Mouse (Mus musculus) kidney, embryonic 15.5 days (tissue): ENCODE results near the gene Mark3. TPM values are rescaled to one million over a fixed set of nuclear protein-coding genes. Genes with fewer than 3 reads are reported as not detected.

ENCODE experiments used
- ATAC-seq: fragments of 200-750 bp; cut with Nextera tagmentation; replicated peaks from 2 replicates; pipeline ENCODE4 v1.8.0; 2017; ENCODE audit warnings: moderate TSS enrichment; ENCODE audit not compliant: low FRiP score
- H3K27ac ChIP-seq: fragments of 300-500 bp; sonication (generic); 2 replicates; pipeline ENCODE4 v1.5.1; 2015; ENCODE audit warnings: mild to moderate bottlenecking, inconsistent platforms
- H3K27me3 ChIP-seq: fragments of 300-500 bp; sonication (generic); 2 replicates; pipeline ENCODE4 v1.6.1; 2015; ENCODE audit warnings: inconsistent platforms
- H3K36me3 ChIP-seq: fragments of 300-500 bp; sonication (generic); 2 replicates; pipeline ENCODE4 v1.6.1; 2015; ENCODE audit warnings: inconsistent platforms
- H3K4me1 ChIP-seq: fragments of 300-500 bp; sonication (generic); 2 replicates; pipeline ENCODE4 v1.6.1; 2015; ENCODE audit warnings: inconsistent platforms
- H3K4me2 ChIP-seq: fragments of 300-500 bp; sonication (generic); 2 replicates; pipeline ENCODE4 v1.6.1; 2015; ENCODE audit warnings: moderate library complexity, mild to moderate bottlenecking, inconsistent platforms
- H3K4me3 ChIP-seq: fragments of 300-500 bp; sonication (generic); replicated peaks from 2 replicates; pipeline ENCODE4 v1.5.1; 2015; ENCODE audit warnings: mild to moderate bottlenecking, inconsistent platforms
- H3K9ac ChIP-seq: fragments of 300-500 bp; sonication (generic); 2 replicates; pipeline ENCODE4 v1.6.1; 2015; ENCODE audit warnings: mild to moderate bottlenecking, inconsistent platforms
- H3K9me3 ChIP-seq: fragments of 300-500 bp; sonication (generic); replicated peaks from 2 replicates; pipeline ENCODE4 v1.6.1; 2016; ENCODE audit warnings: inconsistent platforms
- WGBS: fragments of 180-500 bp; shearing (Covaris S2); methylation state at CpG from one replicate; pipeline ENCODE4 v1.1.7; 2015; ENCODE audit warnings: mixed read lengths; 5-methylcytosine and 5-hydroxymethylcytosine counted together
- polyA plus RNA-seq: library from polyadenylated mRNA; unstranded; fragments of >200 nt; fragmentation: Nextera tagmentation; extraction: Ambion mirVana; gene quantifications from 2 replicates; pipeline ENCODE4 v1.2.1, GENCODE M21; 2015

Gene Mark3
- polyA plus RNA-seq, 1 experiment from 2014 or later = 50.3 TPM

DNA sequence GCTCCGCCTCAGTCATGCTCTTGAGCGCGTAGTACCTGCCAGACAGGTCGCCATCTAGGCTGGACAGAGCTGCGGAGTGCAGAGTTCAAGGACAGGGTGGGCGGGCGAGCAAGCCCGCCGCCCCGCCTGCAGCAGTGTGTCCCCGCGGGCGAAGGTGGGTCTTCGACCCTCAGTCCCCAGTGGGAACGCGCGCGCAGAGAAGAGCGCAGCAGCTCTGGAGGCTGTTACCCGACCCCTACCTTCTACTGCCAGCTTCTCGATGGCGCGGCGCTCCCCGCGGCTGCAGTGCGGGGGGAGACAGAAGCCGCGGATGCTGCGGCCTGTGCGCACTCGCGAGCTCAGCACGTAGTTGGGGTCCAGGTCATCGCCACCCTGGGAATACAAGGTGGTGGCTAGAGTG lies 96.7 kb downstream of the Mark3 start:
- no peak overlapping the region for H3K27ac ChIP-seq
- no peaks in the 10 kb centered on the region for H3K36me3 ChIP-seq
- H3K4me1 ChIP-seq = peaks cover 49% of the 10 kb centered on the region
- peak overlapping the region; percentile 60; the same call in 1 of the 2 replicates for H3K9ac ChIP-seq
- no peaks in the 10 kb centered on the region for H3K9me3 ChIP-seq
- H3K4me3 ChIP-seq = peak overlapping the region; percentile 63
- peaks cover 62% of the 10 kb centered on the region for H3K27me3 ChIP-seq
- H3K4me2 ChIP-seq = peak overlapping the region; percentile 97
- WGBS = 1% methylated on average over 35 of the region's 35 CpGs
- ATAC-seq = no peak

- Histone ChIP-seq H3K9me3 (no peaks in the 10 kb centered on the region), H3K4me2 (peak overlapping the region; percentile 97), H3K4me1 (peaks cover 49% of the 10 kb centered on the region), H3K27me3 (peaks cover 62% of the 10 kb centered on the region), H3K36me3 (no peaks in the 10 kb centered on the region), H3K4me3 (peak overlapping the region; percentile 63), H3K9ac (peak overlapping the region; percentile 60), H3K27ac (no peak overlapping the region)
- 0 out of 2 replicates have a peak, but pooled peaks have one; percentile 14 for ATAC-seq
- under 1% methylated on average over 34 of the region's 34 CpGs for WGBS
Measured at GRCm38 (mm10) chr12:111671431-111671902, 97.1 kb downstream of the Mark3 start.

GRCm38 (mm10) chr12:111672176-111672575 lies 97.9 kb downstream of the Mark3 start, which contains the start of gene Ckb:
Gene Ckb (minus strand): TSS chr12:111672338.
- no peaks in the 10 kb centered on the region for H3K9me3 ChIP-seq
- no peak within 1 kb of the TSS for H3K27ac ChIP-seq
- peak within 1 kb of the TSS; percentile 63 for H3K4me3 ChIP-seq
- H3K9ac ChIP-seq = peak within 1 kb of the TSS; percentile 60
- H3K4me1 ChIP-seq = peaks cover 53% of the 10 kb centered on the region
- H3K36me3 ChIP-seq = no peaks in the 10 kb centered on the region
- ATAC-seq = peak; percentile 35
- H3K27me3 ChIP-seq = peaks cover 62% of the 10 kb centered on the region
- WGBS = under 1% methylated on average over 31 of the region's 31 CpGs
- H3K4me2 ChIP-seq = peak within 1 kb of the TSS; percentile 97

GRCm38 (mm10) chr12:111672581-111672980 lies 98.3 kb downstream of the Mark3 start:
- Histone ChIP-seq H3K4me2 (peak overlapping the region; percentile 97), H3K9ac (peak overlapping the region; percentile 60; the same call in 1 of the 2 replicates)
- 11% methylated on average over 12 of the region's 12 CpGs for WGBS

DNA sequence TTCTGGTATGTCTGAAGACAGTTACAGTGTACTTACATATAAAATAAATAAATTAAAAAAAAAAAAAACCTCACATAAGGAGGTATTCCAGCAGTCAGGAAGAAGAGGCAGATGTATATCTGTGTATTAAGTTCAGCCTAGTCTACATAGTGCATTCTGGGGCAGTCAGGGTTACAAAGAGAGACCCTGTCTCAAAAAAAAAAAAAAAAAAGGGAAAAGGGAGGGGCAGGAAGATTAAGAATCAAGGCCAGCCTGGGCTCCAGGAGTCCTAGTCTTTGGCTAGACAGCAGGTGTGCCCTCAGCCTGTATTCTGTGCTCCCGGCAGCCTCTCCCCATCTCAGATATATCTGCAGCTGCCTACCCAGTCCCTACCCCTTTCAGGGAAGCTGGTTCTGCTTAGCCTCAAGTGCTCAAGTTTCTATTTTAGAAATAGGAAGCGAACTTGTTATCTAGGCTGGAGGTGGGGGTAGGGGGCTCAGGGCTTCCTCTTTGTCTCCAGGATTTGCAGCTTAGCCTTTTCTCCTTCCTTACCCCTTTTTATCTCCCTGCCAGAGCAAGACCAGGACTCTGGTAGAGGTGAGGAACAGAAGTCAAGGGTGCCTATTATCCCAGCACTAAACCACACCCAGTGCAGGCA lies 100.6 kb downstream of the Mark3 start:
- no peak overlapping the region for H3K27ac ChIP-seq
- 58% methylated on average over 2 of the region's 2 CpGs for WGBS
- H3K4me2 ChIP-seq = no peak overlapping the region

More at GRCm38 (mm10) chr12:111672581-111672980, 98.3 kb downstream of the Mark3 start:
- ATAC-seq = no peak
- Histone ChIP-seq H3K4me1 (peaks cover 57% of the 10 kb centered on the region), H3K27me3 (peaks cover 62% of the 10 kb centered on the region), H3K27ac (no peak overlapping the region), H3K36me3 (no peaks in the 10 kb centered on the region), H3K9me3 (no peaks in the 10 kb centered on the region), H3K4me3 (peak overlapping the region; percentile 63)

GRCm38 (mm10) chr12:111675797-111676580 lies 101.7 kb downstream of the Mark3 start:
- H3K27ac ChIP-seq = no peak overlapping the region
- ATAC-seq = no peak

More for the DNA sequence above, 100.6 kb downstream of the Mark3 start:
- Histone ChIP-seq H3K4me3 (no peak overlapping the region), H3K36me3 (no peaks in the 10 kb centered on the region), H3K4me1 (peaks cover 56% of the 10 kb centered on the region), H3K9me3 (no peaks in the 10 kb centered on the region), H3K9ac (no peak overlapping the region), H3K27me3 (peaks cover 58% of the 10 kb centered on the region)
- no peak for ATAC-seq

GRCm38 (mm10) chr12:111677421-111677820 lies 103.1 kb downstream of the Mark3 start:
- Histone ChIP-seq H3K4me1 (peaks cover 31% of the 10 kb centered on the region), H3K27me3 (peaks cover 34% of the 10 kb centered on the region), H3K9ac (peak overlapping the region; percentile 75), H3K36me3 (peaks cover 24% of the 10 kb centered on the region), H3K27ac (peak overlapping the region; percentile 98), H3K4me3 (peak overlapping the region; percentile 67), H3K4me2 (peak overlapping the region; percentile 87), H3K9me3 (no peaks in the 10 kb centered on the region)
- WGBS = 10% methylated on average over 5 of the region's 5 CpGs
- peak; percentile 47 for ATAC-seq

More at GRCm38 (mm10) chr12:111675797-111676580, 101.7 kb downstream of the Mark3 start:
- Histone ChIP-seq H3K4me2 (no peak overlapping the region), H3K4me1 (peaks cover 46% of the 10 kb centered on the region), H3K27me3 (peaks cover 48% of the 10 kb centered on the region), H3K9me3 (no peaks in the 10 kb centered on the region), H3K36me3 (peaks cover 10% of the 10 kb centered on the region), H3K4me3 (no peak overlapping the region), H3K9ac (no peak overlapping the region)
- 71% methylated on average over 6 of the region's 6 CpGs for WGBS

DNA sequence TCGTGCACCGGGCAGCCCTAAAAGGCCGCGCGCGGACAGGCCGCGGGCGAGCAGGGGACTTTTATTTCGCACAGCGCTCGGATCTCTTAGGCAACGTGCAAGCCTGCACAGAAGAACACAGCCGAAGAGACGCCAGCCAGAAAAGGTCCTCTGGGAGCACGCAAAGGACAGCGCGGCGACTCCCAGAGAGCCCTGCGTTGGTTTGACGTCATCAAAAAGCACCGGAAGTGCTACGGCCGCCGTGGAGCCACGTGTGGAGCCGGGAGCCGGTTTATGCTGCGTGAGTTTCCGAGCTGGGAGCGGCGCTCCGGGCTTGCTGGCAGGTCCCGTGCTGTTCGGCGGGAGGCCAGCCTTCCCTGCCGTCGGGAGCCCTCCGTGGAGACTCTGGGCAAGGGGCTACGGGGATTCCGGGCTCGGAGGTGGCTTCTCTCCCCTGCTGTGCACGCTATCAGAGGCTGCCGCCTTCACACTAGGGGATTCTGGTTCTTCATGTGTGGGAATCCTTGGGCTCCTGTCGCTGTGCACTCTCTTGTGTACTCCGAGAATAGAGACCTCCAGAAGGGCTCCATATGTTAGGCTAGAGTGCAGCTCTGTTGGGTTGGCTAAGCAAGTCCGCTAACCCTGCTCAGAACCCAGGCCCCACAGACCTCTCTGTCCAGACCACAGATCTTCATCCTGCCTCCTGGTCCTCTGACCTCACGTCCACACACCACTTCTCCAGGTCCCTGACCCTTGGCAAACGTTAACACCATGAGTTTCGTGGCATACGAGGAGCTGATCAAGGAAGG lies 103.8 kb downstream of the Mark3 start, which contains the start of gene Trmt61a:
Trmt61a (plus strand) TSS at position 224 of the 788 bp plus-strand sequence.
- ATAC-seq = peak; percentile 88
- H3K9ac ChIP-seq = peak within 1 kb of the TSS; percentile 75
- H3K27ac ChIP-seq = peak within 1 kb of the TSS; percentile 98
- peaks cover 26% of the 10 kb centered on the region for H3K4me1 ChIP-seq
- no peaks in the 10 kb centered on the region for H3K9me3 ChIP-seq
- H3K4me2 ChIP-seq = peak within 1 kb of the TSS; percentile 87
- peaks cover 30% of the 10 kb centered on the region for H3K36me3 ChIP-seq
- H3K4me3 ChIP-seq = peak within 1 kb of the TSS; percentile 67
- WGBS = under 1% methylated on average over 51 of the region's 51 CpGs
- peaks cover 27% of the 10 kb centered on the region for H3K27me3 ChIP-seq

GRCm38 (mm10) chr12:111678670-111678933 lies 104.3 kb downstream of the Mark3 start:
- no peak for ATAC-seq
- peak overlapping the region; percentile 87 for H3K4me2 ChIP-seq
- 8% methylated on average over 13 of the region's 13 CpGs for WGBS
- peaks cover 31% of the 10 kb centered on the region for H3K36me3 ChIP-seq
- H3K9me3 ChIP-seq = no peaks in the 10 kb centered on the region
- H3K4me1 ChIP-seq = peaks cover 26% of the 10 kb centered on the region
- H3K27me3 ChIP-seq = peaks cover 22% of the 10 kb centered on the region
- H3K9ac ChIP-seq = peak overlapping the region; percentile 75
- H3K4me3 ChIP-seq = peak overlapping the region; percentile 67
- no peak overlapping the region for H3K27ac ChIP-seq

GRCm38 (mm10) chr12:111678997-111679396 lies 104.7 kb downstream of the Mark3 start:
- Histone ChIP-seq H3K4me2 (peak overlapping the region; percentile 87), H3K27me3 (peaks cover 18% of the 10 kb centered on the region), H3K9ac (peak overlapping the region; percentile 75), H3K36me3 (peaks cover 35% of the 10 kb centered on the region), H3K9me3 (no peaks in the 10 kb centered on the region), H3K4me1 (peaks cover 26% of the 10 kb centered on the region), H3K4me3 (peak overlapping the region; percentile 67), H3K27ac (no peak overlapping the region)
- WGBS = 54% methylated on average over 7 of the region's 7 CpGs
- ATAC-seq = no peak

- WGBS = 93% methylated on average over 13 of the region's 13 CpGs
- Histone ChIP-seq H3K27me3 (peaks cover 3% of the 10 kb centered on the region; the same call in 1 of the 2 replicates), H3K36me3 (peaks cover 39% of the 10 kb centered on the region), H3K4me3 (no peak overlapping the region), H3K4me2 (no peak overlapping the region), H3K27ac (no peak overlapping the region), H3K4me1 (peaks cover 23% of the 10 kb centered on the region), H3K9me3 (no peaks in the 10 kb centered on the region), H3K9ac (no peak overlapping the region)
- no peak for ATAC-seq
Measured at GRCm38 (mm10) chr12:111680661-111681060, 106.3 kb downstream of the Mark3 start.
